Mouse (Mus musculus) testis, adult 2 months (tissue): ENCODE results near the gene Gm20671.

ENCODE experiments used
- CTCF ChIP-seq: fragments of 200-500 bp; IDR thresholded peaks from 2 replicates; pipeline ENCODE4 v1.5.1; 2012; ENCODE audit warnings: low read depth, mild to moderate bottlenecking, inconsistent platforms, low read length, moderate library complexity; ENCODE audit not compliant: control insufficient read depth, insufficient read depth, insufficient replicate concordance
- POLR2A ChIP-seq: fragments of 200-500 bp; IDR thresholded peaks from 2 replicates; pipeline ENCODE4 v1.6.1; 2012; ENCODE audit warnings: low read depth, mild to moderate bottlenecking, inconsistent platforms, low read length, moderate library complexity; ENCODE audit not compliant: control insufficient read depth

GRCm38 (mm10) chr5:32721316-32721715 lies 105.6 kb downstream of the Gm20671 start:
- TF ChIP-seq CTCF (no peak), POLR2A (no peak)
